Mouse (Mus musculus) Patski (cell line): Measurements from ENCODE around the gene Trip11. TPM values are rescaled to one million over a fixed set of nuclear protein-coding genes. Genes with fewer than 3 reads are reported as not detected.

Experiments used
- ATAC-seq: fragments of 100-300 bp; one replicate; pipeline ENCODE4 v1.8.0; 2021
- CTCF ChIA-PET: fragments of 350-600 bp; sonication (Branson Sonifier 250); formaldehyde crosslinking; loops from one replicate; lab custom pipeline; 2022; ENCODE audit warnings: inconsistent platforms; lab: Charles Lee
- POLR2A ChIA-PET: fragments of 350-600 bp; sonication (Branson Sonifier 250); formaldehyde crosslinking; loops from one replicate; lab custom pipeline; 2022; ENCODE audit warnings: antibody characterized with exemption, inconsistent platforms; lab: Charles Lee
- DNase-seq: peaks from one replicate; pipeline ENCODE4 v3.0.0-alpha.2; 2011; ENCODE audit warnings: low read depth, low spot score
- H3K27me3 ChIP-seq: fragments of 371-371 bp; one replicate; pipeline ENCODE4 v1.5.1; 2021
- CTCF ChIP-seq: fragments of 100-300 bp; IDR thresholded peaks from one replicate; pipeline ENCODE4 v1.5.1; 2021
- in situ Hi-C: fragments of 300-500 bp; cut with MboI; formaldehyde crosslinking; loops from 3 replicates; pipeline ENCODE4 v1.11.1; 2018; ENCODE audit warnings: low pct_unique_long_range_greater_than_20kb, mixed read lengths
- polyA plus RNA-seq: library from polyadenylated mRNA; unstranded; gene quantifications from one replicate; pipeline ENCODE4 v1.2.3, GENCODE M21; 2021

Trip11 gene
- polyA plus RNA-seq, 1 experiment from 2014 or later = 17.7 TPM

GRCm38 (mm10) chr12:101860256-101860655 lies 52.8 kb downstream of the Trip11 start:
- H3K27me3 ChIP-seq = no peaks in the 10 kb centered on the region
- no peak for ATAC-seq
- in situ Hi-C loops = no loop called here
- no peak for TF ChIP-seq CTCF
- ChIA-PET POLR2A (no interaction called here), CTCF (no interaction called here)
- DNase-seq = no peak

GRCm38 (mm10) chr12:101858011-101858410 lies 55.1 kb downstream of the Trip11 start:
- POLR2A ChIA-PET = interaction anchor here (0.7 kb wide), 1 partner anchor 118 kb away, joined by 11 read pairs; the partner anchor contains the start of gene Cpsf2
- ATAC-seq (no peak), DNase-seq (no peak)
- in situ Hi-C loops = no loop called here
- CTCF ChIA-PET = interaction anchor here (2.1 kb wide), 1 partner anchor 46 kb away, joined by 4 read pairs; no protein-coding TSS in a partner anchor
- TF ChIP-seq CTCF = no peak
- H3K27me3 ChIP-seq = no peaks in the 10 kb centered on the region

- H3K27me3 ChIP-seq = no peaks in the 10 kb centered on the region
- ChIA-PET CTCF (no interaction called here), POLR2A (no interaction called here)
- no peak for ATAC-seq
- no peak for TF ChIP-seq CTCF
- in situ Hi-C loops = no loop called here
- DNase-seq = no peak
Observed at GRCm38 (mm10) chr12:101854336-101854735, 58.7 kb downstream of the Trip11 start.

- in situ Hi-C loops = no loop called here
- TF ChIP-seq CTCF = no peak
- POLR2A ChIA-PET = no interaction called here
- no peaks in the 10 kb centered on the region for H3K27me3 ChIP-seq
- peak; percentile 26 for ATAC-seq
- DNase-seq = peak; percentile 3
- CTCF ChIA-PET = interaction anchor here (1.2 kb wide), 1 partner anchor 34 kb away, joined by 3 read pairs; no protein-coding TSS in a partner anchor
Observed at GRCm38 (mm10) chr12:101851846-101852564, 61.1 kb downstream of the Trip11 start.

- ATAC-seq = no peak
Observed at GRCm38 (mm10) chr12:101851314-101851713, 61.8 kb downstream of the Trip11 start.

GRCm38 (mm10) chr12:101836546-101837274 lies 76.4 kb downstream of the Trip11 start:
- in situ Hi-C loops = no loop called here
- no peak for TF ChIP-seq CTCF
- no peak for ATAC-seq
- ChIA-PET POLR2A (no interaction called here), CTCF (interaction anchor here (1.3 kb wide), 1 partner anchor 14 kb away, joined by 3 read pairs; no protein-coding TSS in a partner anchor)
- H3K27me3 ChIP-seq = no peaks in the 10 kb centered on the region
- no peak for DNase-seq

More at GRCm38 (mm10) chr12:101851314-101851713, 61.8 kb downstream of the Trip11 start:
- ChIA-PET CTCF (interaction anchor here (1.2 kb wide), 1 partner anchor 35 kb away, joined by 3 read pairs; no protein-coding TSS in a partner anchor), POLR2A (no interaction called here)
- no peaks in the 10 kb centered on the region for H3K27me3 ChIP-seq
- in situ Hi-C loops = no loop called here
- no peak for TF ChIP-seq CTCF
- DNase-seq = no peak

- ChIA-PET CTCF (no interaction called here), POLR2A (no interaction called here)
- TF ChIP-seq CTCF = no peak
- ATAC-seq (no peak), DNase-seq (no peak)
- in situ Hi-C loops = no loop called here
- H3K27me3 ChIP-seq = no peaks in the 10 kb centered on the region
Observed at GRCm38 (mm10) chr12:101834715-101835114, 78.4 kb downstream of the Trip11 start.

- TF ChIP-seq CTCF = no peak
- H3K27me3 ChIP-seq = no peaks in the 10 kb centered on the region
- DNase-seq = no peak
- ATAC-seq = no peak
- ChIA-PET POLR2A (no interaction called here), CTCF (no interaction called here)
- in situ Hi-C loops = no loop called here
Observed at GRCm38 (mm10) chr12:101833776-101834175, 79.3 kb downstream of the Trip11 start.

GRCm38 (mm10) chr12:101833115-101833506 lies 80.0 kb downstream of the Trip11 start:
- in situ Hi-C loops = no loop called here
- no peak for TF ChIP-seq CTCF
- ChIA-PET CTCF (no interaction called here), POLR2A (no interaction called here)
- H3K27me3 ChIP-seq = no peaks in the 10 kb centered on the region
- ATAC-seq (no peak), DNase-seq (no peak)

- no peak for TF ChIP-seq CTCF
- no peaks in the 10 kb centered on the region for H3K27me3 ChIP-seq
- DNase-seq (no peak), ATAC-seq (no peak)
- CTCF ChIA-PET = no interaction called here
- in situ Hi-C loops = no loop called here
- POLR2A ChIA-PET = interaction anchor here (0.6 kb wide), 1 partner anchor 701 kb away, joined by 7 read pairs; no protein-coding TSS in a partner anchor
Observed at GRCm38 (mm10) chr12:101832179-101833114, 80.6 kb downstream of the Trip11 start.
